Mouse (Mus musculus) heart, postnatal 0 days (tissue): ENCODE measurements at regions not wholly inside any gene's neighbourhood (a gene's known extent, or its start where the extent isn't known, plus 50 kb on each side); places are given as distances from the start of the nearest gene placed in this dataset.
A peak's percentile ranks its signal among the peaks of the same experiment; 100 is the strongest.

Experiments used
- ATAC-seq: fragments of 200-750 bp; cut with Nextera tagmentation; 2 replicates; pipeline ENCODE4 v1.8.0; 2017; ENCODE audit warnings: low read depth, moderate number of reproducible peaks, moderate library complexity; ENCODE audit not compliant: insufficient read depth
- DNase-seq: peaks from one replicate; pipeline ENCODE4 v3.0.0-alpha.2; 2016; ENCODE audit warnings: low spot score
- H3K27ac ChIP-seq: fragments of 300-500 bp; sonication (generic); 2 replicates; pipeline ENCODE4 v1.5.1; 2014; ENCODE audit warnings: low read depth, mild to moderate bottlenecking
- H3K27me3 ChIP-seq: fragments of 300-500 bp; sonication (generic); 2 replicates; pipeline ENCODE4 v1.6.1; 2014; ENCODE audit warnings: low read length, mixed read lengths; ENCODE audit not compliant: control insufficient read depth, insufficient read depth
- H3K36me3 ChIP-seq: fragments of 300-500 bp; sonication (generic); replicated peaks from 2 replicates; pipeline ENCODE4 v1.6.1; 2014; ENCODE audit warnings: low read length, mixed read lengths; ENCODE audit not compliant: control insufficient read depth, insufficient read depth
- H3K4me1 ChIP-seq: fragments of 300-500 bp; sonication (generic); 2 replicates; pipeline ENCODE4 v1.6.1; 2014; ENCODE audit warnings: antibody characterized with exemption; ENCODE audit not compliant: control insufficient read depth, insufficient read depth
- H3K4me2 ChIP-seq: fragments of 300-500 bp; sonication (generic); 2 replicates; pipeline ENCODE4 v1.6.1; 2014; ENCODE audit warnings: low read depth, mild to moderate bottlenecking, low read length, moderate library complexity
- H3K4me3 ChIP-seq: fragments of 300-500 bp; sonication (generic); 2 replicates; pipeline ENCODE4 v1.5.1; 2014; ENCODE audit warnings: low read depth, low read length
- H3K9ac ChIP-seq: fragments of 300-500 bp; sonication (generic); replicated peaks from 2 replicates; pipeline ENCODE4 v1.6.1; 2014; ENCODE audit warnings: low read depth, low read length, mixed read lengths
- H3K9me3 ChIP-seq: fragments of 300-500 bp; sonication (generic); replicated peaks from 2 replicates; pipeline ENCODE4 v1.6.1; 2016; ENCODE audit warnings: low read length; ENCODE audit not compliant: control insufficient read depth
- CTCF ChIP-seq: IDR thresholded peaks from 2 replicates; pipeline ENCODE4 v1.5.1; 2016; ENCODE audit warnings: antibody characterized with exemption, control low read depth, low read depth
- EP300 ChIP-seq: IDR thresholded peaks from 2 replicates; pipeline ENCODE4 v1.6.1; 2016; ENCODE audit warnings: antibody characterized with exemption, low read depth
- WGBS: fragments of 180-500 bp; shearing (Covaris S2); extraction: QIAGEN DNeasy Blood & Tissue Kit; methylation state at CpG from one replicate; pipeline ENCODE4 v1.1.7; 2014; 5-methylcytosine and 5-hydroxymethylcytosine counted together

GRCm38 (mm10) chr8:34447880-34448830 lies 336.6 kb upstream of the Gm10131 start:
- peak overlapping the region; percentile 17 for H3K4me3 ChIP-seq
- peak; percentile 85 for ATAC-seq
- H3K9ac ChIP-seq: no peak overlapping the region
- DNase-seq: peak; percentile 73
- no peaks in the 10 kb centered on the region for H3K27me3 ChIP-seq
- no peak for TF ChIP-seq CTCF
- TF ChIP-seq EP300: no peak
- WGBS: 12% methylated on average over 18 of the region's 18 CpGs
- H3K27ac ChIP-seq: peak overlapping the region; percentile 73
- H3K4me1 ChIP-seq: peaks cover 3% of the 10 kb centered on the region; the same call in 1 of the 2 replicates
- H3K36me3 ChIP-seq: no peaks in the 10 kb centered on the region
- H3K9me3 ChIP-seq: no peaks in the 10 kb centered on the region
- H3K4me2 ChIP-seq: peak overlapping the region; percentile 47

DNA sequence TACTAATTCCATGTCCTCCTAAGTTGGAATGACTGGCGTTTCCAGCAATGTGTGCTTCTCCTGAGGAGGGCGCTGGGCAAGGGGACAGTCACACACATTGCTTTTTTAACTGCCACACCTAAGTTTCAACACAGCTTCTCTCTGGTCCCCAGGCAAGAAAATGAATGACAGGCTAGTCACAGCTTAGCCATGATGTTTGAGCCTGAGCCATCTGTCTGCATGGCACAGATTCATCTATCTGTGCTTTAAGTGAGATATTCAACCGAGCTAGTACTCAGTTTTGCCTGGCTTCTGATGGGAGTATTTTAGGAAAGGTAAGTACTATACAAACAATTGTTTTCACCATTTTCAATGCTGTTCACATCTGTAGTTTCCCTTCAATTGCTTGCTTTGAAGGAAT lies 331.2 kb upstream of the Gm10131 start:
- no peak for TF ChIP-seq EP300
- no peak for TF ChIP-seq CTCF
- H3K27ac ChIP-seq: no peak overlapping the region
- no peaks in the 10 kb centered on the region for H3K4me1 ChIP-seq
- DNase-seq: no peak
- H3K9ac ChIP-seq: no peak overlapping the region
- no peak overlapping the region for H3K4me2 ChIP-seq
- no peak for ATAC-seq
- H3K27me3 ChIP-seq: no peaks in the 10 kb centered on the region
- 81% methylated on average over 3 of the region's 3 CpGs for WGBS
- H3K9me3 ChIP-seq: no peaks in the 10 kb centered on the region
- no peaks in the 10 kb centered on the region for H3K36me3 ChIP-seq
- H3K4me3 ChIP-seq: no peak overlapping the region

GRCm38 (mm10) chr8:34441756-34442155 lies 330.2 kb upstream of the Gm10131 start:
- 81% methylated on average over 3 of the region's 3 CpGs for WGBS
- H3K27ac ChIP-seq: no peak overlapping the region
- H3K36me3 ChIP-seq: no peaks in the 10 kb centered on the region
- DNase-seq: no peak
- TF ChIP-seq CTCF: no peak
- TF ChIP-seq EP300: no peak
- H3K27me3 ChIP-seq: no peaks in the 10 kb centered on the region
- no peaks in the 10 kb centered on the region for H3K9me3 ChIP-seq
- no peak overlapping the region for H3K9ac ChIP-seq
- no peak for ATAC-seq
- no peaks in the 10 kb centered on the region for H3K4me1 ChIP-seq
- no peak overlapping the region for H3K4me2 ChIP-seq
- H3K4me3 ChIP-seq: no peak overlapping the region

- H3K27me3 ChIP-seq: no peaks in the 10 kb centered on the region
- H3K36me3 ChIP-seq: no peaks in the 10 kb centered on the region
- no peaks in the 10 kb centered on the region for H3K4me1 ChIP-seq
- H3K9me3 ChIP-seq: no peaks in the 10 kb centered on the region
- no peak overlapping the region for H3K4me3 ChIP-seq
- H3K4me2 ChIP-seq: no peak overlapping the region
- 87% methylated on average over 4 of the region's 4 CpGs for WGBS
- TF ChIP-seq CTCF: no peak
- no peak for TF ChIP-seq EP300
- ATAC-seq: no peak
- H3K9ac ChIP-seq: no peak overlapping the region
- no peak overlapping the region for H3K27ac ChIP-seq
- DNase-seq: no peak
These were observed 329.2 kb upstream of the Gm10131 start for GRCm38 (mm10) chr8:34440771-34441170.

DNA sequence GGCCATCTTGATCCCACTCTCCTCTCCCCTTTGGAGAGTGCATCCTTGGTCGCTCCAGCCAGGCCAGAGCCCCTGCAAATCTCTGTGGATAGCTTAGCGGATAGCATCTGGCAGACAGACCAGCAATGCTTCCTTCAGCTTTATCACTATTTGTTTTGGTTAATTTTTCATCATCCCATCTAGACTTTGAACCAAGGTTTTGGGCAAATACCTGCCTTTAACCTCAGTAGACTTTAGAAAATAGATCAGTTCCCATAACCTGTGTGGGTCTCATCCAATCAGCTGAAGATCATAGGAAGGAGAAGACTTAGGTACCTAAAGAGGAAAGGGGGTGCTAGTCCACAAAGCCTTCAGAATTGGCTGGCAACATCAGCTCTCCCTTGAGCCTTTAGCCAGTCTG lies 327.2 kb upstream of the Gm10131 start:
- no peaks in the 10 kb centered on the region for H3K36me3 ChIP-seq
- ATAC-seq: no peak

More for the DNA sequence above, 327.2 kb upstream of the Gm10131 start:
- Histone ChIP-seq H3K9ac (no peak overlapping the region), H3K27me3 (no peaks in the 10 kb centered on the region), H3K27ac (no peak overlapping the region), H3K9me3 (no peaks in the 10 kb centered on the region), H3K4me1 (no peaks in the 10 kb centered on the region), H3K4me3 (no peak overlapping the region), H3K4me2 (no peak overlapping the region)
- TF ChIP-seq EP300 (no peak), CTCF (no peak)
- DNase-seq: no peak
- 88% methylated on average over 2 of the region's 2 CpGs for WGBS
